Mouse (Mus musculus): Measurements from ENCODE around the gene Dhx37. TPM values are rescaled to one million over a fixed set of nuclear protein-coding genes. Genes with fewer than 3 reads are reported as not detected.
"Not testable (repeated sequence)": the region's sequence is repeated elsewhere in the genome, so short reads cannot be mapped to it uniquely, and the experiment has no call there.

The Dhx37 gene
- total and polyA plus RNA-seq, 3 experiments: 11.1 to 15.7 (median 12.4) TPM

DNA sequence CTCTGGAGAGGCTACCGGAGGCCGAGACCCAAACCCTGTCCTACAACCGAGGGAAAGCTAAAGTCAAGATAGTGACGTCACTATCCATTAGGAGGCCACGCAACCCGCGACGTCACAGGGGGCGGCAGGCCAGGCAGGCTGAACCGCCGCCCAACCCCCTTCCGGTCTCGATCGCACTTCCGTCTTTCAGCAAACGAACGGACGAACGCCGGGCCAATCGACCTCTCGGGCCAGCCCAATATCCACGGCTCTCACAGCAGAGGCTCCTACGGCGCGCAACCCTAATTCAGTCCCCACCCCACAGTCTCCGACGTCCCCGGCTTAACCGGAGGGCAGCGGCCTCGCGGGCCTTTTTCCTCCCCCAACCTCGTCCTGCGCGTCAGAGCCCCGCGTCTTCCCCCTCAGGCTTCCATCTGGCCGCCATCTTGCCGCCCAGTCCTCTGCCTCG, 44.8 kb downstream of the Dhx37 start, which contains the start of gene Gm10382:
TSS of gene Gm10382 (plus strand) at position 192 of the 448 bp plus-strand sequence.
- Histone ChIP-seq H3K79me2 (replicated peaks; ENCODE audit: control insufficient read depth, insufficient read depth, low read length) (peaks cover 8% of the 10 kb centered on the region; the same call in 1 of the 2 replicates), H3K9ac (ENCODE audit: low read depth, low read length) (peak within 1 kb of the TSS; percentile 99), H3K4me3 (peak within 1 kb of the TSS; percentile 86), H3K4me1 (ENCODE audit: control insufficient read depth, insufficient read depth, low read length) (peaks cover 17% of the 10 kb centered on the region), H3K27ac (peak within 1 kb of the TSS; percentile 99), H3K36me3 (ENCODE audit: control insufficient read depth, insufficient read depth, low read length) (peaks cover 32% of the 10 kb centered on the region), H3K27me3 (ENCODE audit: control insufficient read depth, insufficient read depth, low read length) (no peaks in the 10 kb centered on the region)
- WGBS: under 1% methylated on average over 39 of the region's 41 CpGs
- intact Hi-C loops (cut with DNase I): loop anchor here (2.0 kb wide), 1 partner anchor 16 kb away; no protein-coding TSS in a partner anchor
- no peak; the same call in 1 of the 2 replicates for TF ChIP-seq POLR2A (IDR thresholded peaks at IDR 0.05; ENCODE audit: insufficient read depth, low read depth, low read length)
- no peak; the same call in 1 of the 2 replicates for TF ChIP-seq EP300 (IDR thresholded peaks at IDR 0.05; ENCODE audit: insufficient read depth, low read depth, low read length)
- no peak for TF ChIP-seq CTCF (IDR thresholded peaks at IDR 0.05)
- peak; percentile 91 to 92 for DNase-seq

DNA sequence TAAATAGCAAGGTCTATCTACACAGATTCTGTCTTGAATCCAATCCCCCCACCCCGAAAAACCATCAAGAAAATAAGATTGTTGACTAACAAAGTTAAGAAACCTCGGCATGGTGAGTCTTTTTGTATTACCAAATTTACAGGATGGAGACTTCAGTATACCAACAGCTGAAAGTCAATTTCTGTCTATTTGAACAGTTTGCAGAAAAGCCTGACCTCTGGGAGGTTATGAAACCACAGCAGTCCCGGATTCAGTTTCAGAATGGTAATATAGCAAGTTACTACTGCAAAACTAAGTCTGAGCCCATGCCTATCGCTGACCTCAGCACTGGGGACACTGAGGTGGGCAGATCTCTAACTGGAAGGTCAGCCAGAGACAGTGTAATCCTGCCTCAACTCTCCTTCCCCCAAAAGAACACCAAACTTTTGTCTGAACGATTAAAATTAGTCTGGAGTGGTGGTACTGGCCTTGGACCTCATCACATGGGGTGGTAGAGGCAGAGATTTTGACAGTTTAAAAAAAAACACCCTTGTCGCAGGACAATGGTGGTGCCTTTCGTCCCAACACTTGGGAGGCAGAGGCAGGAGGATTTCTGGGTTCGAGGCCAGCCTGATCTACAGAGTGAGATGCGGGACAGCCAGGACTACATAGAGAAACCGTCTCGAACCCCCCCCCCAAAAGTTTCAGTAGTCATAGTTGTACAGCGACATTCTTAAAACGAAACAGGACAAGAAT, 45.4 kb downstream of the Dhx37 start:
- peaks cover 14% of the 10 kb centered on the region for H3K4me1 ChIP-seq (ENCODE audit: control insufficient read depth, insufficient read depth, low read length)
- WGBS: 3% methylated on average over 13 of the region's 13 CpGs
- intact Hi-C loops (cut with DNase I): loop anchor here (2.0 kb wide), 1 partner anchor 16 kb away; no protein-coding TSS in a partner anchor

DNA sequence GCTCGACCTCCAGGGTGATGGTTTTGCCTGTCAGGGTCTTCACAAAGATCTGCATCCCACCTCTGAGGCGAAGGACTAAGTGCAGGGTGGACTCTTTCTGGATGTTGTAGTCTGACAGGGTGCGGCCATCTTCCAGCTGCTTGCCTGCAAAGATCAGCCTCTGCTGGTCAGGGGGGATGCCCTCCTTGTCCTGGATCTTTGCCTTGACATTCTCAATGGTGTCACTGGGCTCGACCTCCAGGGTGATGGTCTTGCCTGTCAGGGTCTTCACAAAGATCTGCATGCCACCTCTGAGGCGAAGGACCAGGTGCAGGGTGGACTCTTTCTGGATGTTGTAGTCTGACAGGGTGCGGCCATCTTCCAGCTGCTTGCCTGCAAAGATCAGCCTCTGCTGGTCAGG, 46.6 kb downstream of the Dhx37 start:
- H3K9ac ChIP-seq (ENCODE audit: low read depth, low read length); intact Hi-C loops (cut with DNase I); H3K79me2 ChIP-seq (replicated peaks; ENCODE audit: control insufficient read depth, insufficient read depth, low read length); H3K27me3 ChIP-seq (ENCODE audit: control insufficient read depth, insufficient read depth, low read length); H3K27ac ChIP-seq: not testable (repeated sequence)
- H3K4me1 ChIP-seq (ENCODE audit: control insufficient read depth, insufficient read depth, low read length): peaks cover 15% of the 10 kb centered on the region
- WGBS: 31% methylated on average over 4 of the region's 6 CpGs
- 0 out of 2 replicates have a peak overlapping the region, but pooled peaks have one; percentile 6 for H3K4me3 ChIP-seq
- DNase-seq: peak in 1 of 2 experiments; percentile 30
- peaks cover 46% of the 10 kb centered on the region for H3K36me3 ChIP-seq (ENCODE audit: control insufficient read depth, insufficient read depth, low read length)

More for the DNA sequence above, 45.4 kb downstream of the Dhx37 start:
- peak overlapping the region; percentile 86 for H3K4me3 ChIP-seq
- H3K36me3 ChIP-seq (ENCODE audit: control insufficient read depth, insufficient read depth, low read length): peaks cover 39% of the 10 kb centered on the region
- H3K79me2 ChIP-seq (replicated peaks; ENCODE audit: control insufficient read depth, insufficient read depth, low read length): peaks cover 8% of the 10 kb centered on the region; the same call in 1 of the 2 replicates
- DNase-seq: no peak
- H3K27ac ChIP-seq: peak overlapping the region; percentile 99
- H3K27me3 ChIP-seq (ENCODE audit: control insufficient read depth, insufficient read depth, low read length): no peaks in the 10 kb centered on the region
- peak overlapping the region; percentile 99 for H3K9ac ChIP-seq (ENCODE audit: low read depth, low read length)
- TF ChIP-seq CTCF (IDR thresholded peaks at IDR 0.05): no peak
- peak; percentile 46; the same call in 1 of the 2 replicates for TF ChIP-seq POLR2A (IDR thresholded peaks at IDR 0.05; ENCODE audit: insufficient read depth, low read depth, low read length)
- 0 out of 2 replicates have a peak, but pooled peaks have one; percentile 34 for TF ChIP-seq EP300 (IDR thresholded peaks at IDR 0.05; ENCODE audit: insufficient read depth, low read depth, low read length)

DNA sequence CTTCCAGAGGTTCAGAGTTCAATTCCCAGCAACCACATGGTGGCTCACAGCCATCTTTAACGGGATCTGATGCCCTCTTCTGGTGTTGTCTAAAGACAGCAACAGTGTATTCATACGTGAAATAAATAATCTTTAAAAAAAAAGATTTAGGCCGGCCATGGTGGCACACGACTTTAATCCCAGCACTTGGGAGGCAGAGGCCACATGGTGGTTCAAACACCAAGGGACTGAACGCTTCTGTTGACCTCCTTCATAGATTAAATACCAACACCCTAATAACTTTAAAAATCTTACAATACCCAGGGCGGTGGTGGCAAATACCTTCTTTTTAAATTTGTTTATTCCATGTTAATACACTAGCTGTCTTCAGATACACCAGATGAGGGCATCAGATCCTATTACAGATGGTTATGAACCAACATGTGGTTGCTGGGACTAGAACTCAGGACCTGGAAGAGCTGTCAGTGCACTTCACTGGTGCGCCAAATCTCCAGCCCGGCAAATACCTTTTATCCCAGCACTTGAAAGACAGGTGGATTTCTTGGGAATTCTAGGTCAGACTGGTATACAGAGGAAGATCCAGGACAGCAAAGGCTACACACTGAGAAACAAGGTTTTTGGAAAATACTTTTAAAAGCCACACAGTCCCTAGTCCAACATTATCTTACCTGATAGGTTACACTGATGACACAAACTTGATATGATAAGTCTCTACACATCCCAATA, 48.5 kb downstream of the Dhx37 start:
- Histone ChIP-seq H3K27me3 (ENCODE audit: control insufficient read depth, insufficient read depth, low read length) (no peaks in the 10 kb centered on the region), H3K79me2 (replicated peaks; ENCODE audit: control insufficient read depth, insufficient read depth, low read length) (peaks cover 8% of the 10 kb centered on the region; the same call in 1 of the 2 replicates), H3K4me3 (peak overlapping the region; percentile 14), H3K27ac (no peak overlapping the region), H3K4me1 (ENCODE audit: control insufficient read depth, insufficient read depth, low read length) (peaks cover 9% of the 10 kb centered on the region), H3K9ac (ENCODE audit: low read depth, low read length) (peak overlapping the region; percentile 16), H3K36me3 (ENCODE audit: control insufficient read depth, insufficient read depth, low read length) (peaks cover 37% of the 10 kb centered on the region)
- TF ChIP-seq POLR2A (IDR thresholded peaks at IDR 0.05; ENCODE audit: insufficient read depth, low read depth, low read length) (peak; percentile 24; the same call in 1 of the 2 replicates), EP300 (IDR thresholded peaks at IDR 0.05; ENCODE audit: insufficient read depth, low read depth, low read length) (no peak)
- no peak for DNase-seq
- intact Hi-C loops (cut with DNase I): no loop called here
- 29% methylated on average over 8 of the region's 8 CpGs for WGBS

DNA sequence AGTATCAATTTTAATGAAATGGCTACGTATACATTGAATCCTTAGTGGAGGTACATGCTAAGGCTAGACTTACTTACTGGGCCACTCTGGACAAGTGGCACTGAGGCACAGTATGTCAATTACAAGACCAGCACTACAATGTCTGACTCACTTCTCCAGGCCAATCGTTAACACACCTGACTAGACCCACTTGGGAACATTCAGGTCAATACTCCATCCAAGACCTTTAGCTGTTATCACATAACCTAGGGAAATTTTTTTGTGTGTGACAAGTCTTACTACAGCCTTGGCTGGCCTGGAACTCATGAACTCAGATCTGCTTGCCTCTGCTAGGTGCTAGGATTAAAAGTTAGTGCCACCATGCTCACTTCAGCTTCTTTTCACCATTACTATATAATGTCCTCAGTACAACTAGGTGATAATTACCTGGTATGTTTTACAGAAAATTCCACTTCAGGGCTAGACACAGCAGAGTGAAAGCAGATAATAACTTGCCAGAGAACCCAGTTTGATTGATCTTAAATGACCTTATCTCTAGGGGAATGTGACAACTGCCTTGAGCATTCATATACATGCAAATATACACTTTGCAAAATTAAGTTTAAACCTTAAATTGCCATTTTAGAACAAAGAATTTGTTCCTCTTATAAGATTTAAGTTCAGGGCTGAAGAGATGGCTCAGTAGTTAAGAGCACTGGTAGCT, 49.3 kb downstream of the Dhx37 start:
- Histone ChIP-seq H3K4me1 (ENCODE audit: control insufficient read depth, insufficient read depth, low read length) (peaks cover 9% of the 10 kb centered on the region), H3K79me2 (replicated peaks; ENCODE audit: control insufficient read depth, insufficient read depth, low read length) (peaks cover 8% of the 10 kb centered on the region; the same call in 1 of the 2 replicates), H3K27me3 (ENCODE audit: control insufficient read depth, insufficient read depth, low read length) (no peaks in the 10 kb centered on the region), H3K36me3 (ENCODE audit: control insufficient read depth, insufficient read depth, low read length) (peaks cover 37% of the 10 kb centered on the region), H3K4me3 (peak overlapping the region; percentile 1; the same call in 1 of the 2 replicates), H3K9ac (ENCODE audit: low read depth, low read length) (no peak overlapping the region; the same call in 1 of the 2 replicates), H3K27ac (no peak overlapping the region; the same call in 1 of the 2 replicates)
- DNase-seq: no peak
- intact Hi-C loops (cut with DNase I): no loop called here
- TF ChIP-seq POLR2A (IDR thresholded peaks at IDR 0.05; ENCODE audit: insufficient read depth, low read depth, low read length) (peak; percentile 58), EP300 (IDR thresholded peaks at IDR 0.05; ENCODE audit: insufficient read depth, low read depth, low read length) (0 out of 2 replicates have a peak, but pooled peaks have one; percentile 26), CTCF (IDR thresholded peaks at IDR 0.05) (no peak)
- 41% methylated on average over 2 of the region's 2 CpGs for WGBS
